Mouse (Mus musculus): ENCODE data around the gene Usp25. TPM values are rescaled to one million over a fixed set of nuclear protein-coding genes. Genes with fewer than 3 reads are reported as not detected.

Gene Usp25
- total RNA-seq, 1 experiment: 8.6 TPM

DNA sequence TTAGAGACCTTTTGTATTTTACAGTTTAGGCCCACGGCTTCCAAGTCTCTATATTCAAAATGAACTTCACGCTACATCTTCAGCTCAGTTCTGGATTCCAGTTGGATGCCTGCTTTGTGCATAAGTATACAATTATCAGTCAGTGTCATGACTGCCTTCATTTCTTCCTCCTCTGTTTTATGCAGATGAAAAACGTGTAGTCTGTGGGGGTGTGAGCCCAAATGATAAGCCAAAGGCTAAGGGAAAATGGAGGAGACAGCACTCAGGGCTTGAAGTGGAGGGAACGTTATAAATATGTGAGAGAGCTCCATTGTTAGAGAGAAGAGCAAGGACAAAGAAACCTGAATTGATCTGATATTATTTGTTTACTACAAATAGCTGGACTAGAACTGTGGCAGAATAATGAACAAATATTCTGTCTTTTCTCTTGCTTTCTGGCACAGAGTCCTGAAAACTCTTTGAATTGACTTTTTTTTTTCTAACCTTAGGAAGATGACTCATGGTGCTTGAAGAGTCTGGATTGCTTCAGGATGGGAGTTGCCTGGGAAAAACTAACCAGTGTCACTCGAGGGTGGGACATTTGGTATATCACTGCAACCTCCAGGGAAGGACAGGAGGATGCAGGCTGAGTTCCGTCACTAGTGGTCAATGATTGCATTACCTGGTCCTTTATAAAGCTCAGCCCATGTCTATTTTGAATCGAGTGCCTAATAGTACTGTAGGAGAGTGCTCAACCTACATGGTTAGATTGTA, 10.3 kb downstream of the Usp25 start:
- Histone ChIP-seq H3K9me3 (ENCODE audit: control insufficient read depth, insufficient read depth, low read depth, low read length) (no peaks in the 10 kb centered on the region), H3K27ac (ENCODE audit: insufficient read depth, low read depth, low read length, poor library complexity, severe bottlenecking) (no peak overlapping the region), H3K4me3 (ENCODE audit: insufficient read depth in 1 of 2, low read depth in 1 of 2, low read length in 2 of 2, poor library complexity in 1 of 2, severe bottlenecking in 1 of 2) (no peak overlapping the region), H3K9ac (ENCODE audit: insufficient read depth, low read depth, low read length, poor library complexity, severe bottlenecking) (no peak overlapping the region), H3K36me3 (ENCODE audit: control insufficient read depth, insufficient read depth, low read length, poor library complexity, severe bottlenecking) (no peaks in the 10 kb centered on the region), H3K4me1 (ENCODE audit: control insufficient read depth in 2 of 2, insufficient read depth in 2 of 2, low read length in 2 of 2, poor library complexity in 1 of 2) (peaks cover 4% of the 10 kb centered on the region in 2 experiments; a peak in 3 of 4 replicates)
- no peak for TF ChIP-seq HCFC1 (IDR thresholded peaks at IDR 0.05; ENCODE audit: borderline replicate concordance, insufficient read depth, low read length)
- TF ChIP-seq ZNF384 (IDR thresholded peaks at IDR 0.05; ENCODE audit: low read depth, low read length): no peak
- no peak for TF ChIP-seq MAFK (IDR thresholded peaks at IDR 0.05; ENCODE audit: insufficient read depth, low read depth, low read length)
- TF ChIP-seq CHD2 (IDR thresholded peaks at IDR 0.05; ENCODE audit: low read depth, low read length): no peak
- TF ChIP-seq ZC3H11A (IDR thresholded peaks at IDR 0.05; ENCODE audit: borderline replicate concordance, low read depth, low read length): no peak
- in situ Hi-C loops (cut with MboI; ENCODE audit: low sequenced_read_pairs in 2 of 2, unreplicated experiment in 2 of 2): no loop called here
- DNase-seq (ENCODE audit: low read depth, low spot score): no peak

GRCm38 (mm10) chr16:77026099-77026498, 12.6 kb downstream of the Usp25 start:
- Histone ChIP-seq H3K4me3 (ENCODE audit: insufficient read depth in 1 of 2, low read depth in 1 of 2, low read length in 2 of 2, poor library complexity in 1 of 2, severe bottlenecking in 1 of 2) (no peak overlapping the region), H3K4me1 (ENCODE audit: control insufficient read depth in 2 of 2, insufficient read depth in 2 of 2, low read length in 2 of 2, poor library complexity in 1 of 2) (peaks cover 0 to 2% of the 10 kb centered on the region in 2 experiments; a peak in 2 of 4 replicates), H3K9ac (ENCODE audit: insufficient read depth, low read depth, low read length, poor library complexity, severe bottlenecking) (no peak overlapping the region), H3K27ac (ENCODE audit: insufficient read depth, low read depth, low read length, poor library complexity, severe bottlenecking) (no peak overlapping the region), H3K36me3 (ENCODE audit: control insufficient read depth, insufficient read depth, low read length, poor library complexity, severe bottlenecking) (no peaks in the 10 kb centered on the region), H3K9me3 (ENCODE audit: control insufficient read depth, insufficient read depth, low read depth, low read length) (no peaks in the 10 kb centered on the region)
- no peak for DNase-seq (ENCODE audit: low read depth, low spot score)
- in situ Hi-C loops (cut with MboI; ENCODE audit: low sequenced_read_pairs in 2 of 2, unreplicated experiment in 2 of 2): no loop called here
- TF ChIP-seq ZNF384 (IDR thresholded peaks at IDR 0.05; ENCODE audit: low read depth, low read length): no peak
- no peak for TF ChIP-seq MAFK (IDR thresholded peaks at IDR 0.05; ENCODE audit: insufficient read depth, low read depth, low read length)
- TF ChIP-seq ZC3H11A (IDR thresholded peaks at IDR 0.05; ENCODE audit: borderline replicate concordance, low read depth, low read length): no peak
- TF ChIP-seq HCFC1 (IDR thresholded peaks at IDR 0.05; ENCODE audit: borderline replicate concordance, insufficient read depth, low read length): no peak
- TF ChIP-seq CHD2 (IDR thresholded peaks at IDR 0.05; ENCODE audit: low read depth, low read length): no peak

DNA sequence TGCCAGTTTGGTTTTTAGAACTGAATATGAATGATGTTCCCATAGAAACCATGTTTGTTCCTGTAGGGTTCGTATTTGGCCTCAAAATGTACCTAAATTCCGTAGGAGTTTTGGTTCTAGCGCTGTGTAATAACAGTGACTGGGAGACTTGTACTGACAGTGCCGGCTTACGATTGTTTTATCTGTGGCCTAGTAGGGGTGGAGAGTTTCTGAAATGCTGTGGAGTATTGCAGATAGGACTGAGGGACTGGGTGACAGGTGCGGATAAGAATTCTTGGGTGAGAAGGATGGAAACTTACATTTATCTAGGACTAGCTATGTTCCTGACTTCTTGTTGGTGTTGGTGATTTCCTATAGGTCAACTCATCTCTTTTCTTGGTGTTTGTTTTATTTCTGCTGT, 13.4 kb downstream of the Usp25 start:
- no peak overlapping the region for H3K27ac ChIP-seq (ENCODE audit: insufficient read depth, low read depth, low read length, poor library complexity, severe bottlenecking)
- DNase-seq (ENCODE audit: low read depth, low spot score): no peak
- H3K9ac ChIP-seq (ENCODE audit: insufficient read depth, low read depth, low read length, poor library complexity, severe bottlenecking): no peak overlapping the region
- no peak overlapping the region for H3K4me3 ChIP-seq (ENCODE audit: insufficient read depth in 1 of 2, low read depth in 1 of 2, low read length in 2 of 2, poor library complexity in 1 of 2, severe bottlenecking in 1 of 2)
- TF ChIP-seq ZNF384 (IDR thresholded peaks at IDR 0.05; ENCODE audit: low read depth, low read length): no peak
- no peak for TF ChIP-seq HCFC1 (IDR thresholded peaks at IDR 0.05; ENCODE audit: borderline replicate concordance, insufficient read depth, low read length)
- TF ChIP-seq MAFK (IDR thresholded peaks at IDR 0.05; ENCODE audit: insufficient read depth, low read depth, low read length): no peak
- TF ChIP-seq ZC3H11A (IDR thresholded peaks at IDR 0.05; ENCODE audit: borderline replicate concordance, low read depth, low read length): no peak
- no peak for TF ChIP-seq CHD2 (IDR thresholded peaks at IDR 0.05; ENCODE audit: low read depth, low read length)
- no peaks in the 10 kb centered on the region for H3K36me3 ChIP-seq (ENCODE audit: control insufficient read depth, insufficient read depth, low read length, poor library complexity, severe bottlenecking)
- in situ Hi-C loops (cut with MboI; ENCODE audit: low sequenced_read_pairs in 2 of 2, unreplicated experiment in 2 of 2): no loop called here
- no peaks in the 10 kb centered on the region for H3K9me3 ChIP-seq (ENCODE audit: control insufficient read depth, insufficient read depth, low read depth, low read length)
- peaks cover 0 to 2% of the 10 kb centered on the region in 2 experiments; a peak in 2 of 4 replicates for H3K4me1 ChIP-seq (ENCODE audit: control insufficient read depth in 2 of 2, insufficient read depth in 2 of 2, low read length in 2 of 2, poor library complexity in 1 of 2)

GRCm38 (mm10) chr16:77027976-77028686, 14.6 kb downstream of the Usp25 start:
- no peak for DNase-seq (ENCODE audit: low read depth, low spot score)
- Histone ChIP-seq H3K36me3 (ENCODE audit: control insufficient read depth, insufficient read depth, low read length, poor library complexity, severe bottlenecking) (no peaks in the 10 kb centered on the region), H3K4me1 (ENCODE audit: control insufficient read depth in 2 of 2, insufficient read depth in 2 of 2, low read length in 2 of 2, poor library complexity in 1 of 2) (peaks cover 0 to 2% of the 10 kb centered on the region in 2 experiments; a peak in 2 of 4 replicates), H3K27ac (ENCODE audit: insufficient read depth, low read depth, low read length, poor library complexity, severe bottlenecking) (no peak overlapping the region), H3K9ac (ENCODE audit: insufficient read depth, low read depth, low read length, poor library complexity, severe bottlenecking) (no peak overlapping the region), H3K4me3 (ENCODE audit: insufficient read depth in 1 of 2, low read depth in 1 of 2, low read length in 2 of 2, poor library complexity in 1 of 2, severe bottlenecking in 1 of 2) (no peak overlapping the region), H3K9me3 (ENCODE audit: control insufficient read depth, insufficient read depth, low read depth, low read length) (no peaks in the 10 kb centered on the region)
- in situ Hi-C loops (cut with MboI; ENCODE audit: low sequenced_read_pairs in 2 of 2, unreplicated experiment in 2 of 2): no loop called here
- TF ChIP-seq HCFC1 (IDR thresholded peaks at IDR 0.05; ENCODE audit: borderline replicate concordance, insufficient read depth, low read length): no peak
- no peak for TF ChIP-seq ZC3H11A (IDR thresholded peaks at IDR 0.05; ENCODE audit: borderline replicate concordance, low read depth, low read length)
- TF ChIP-seq CHD2 (IDR thresholded peaks at IDR 0.05; ENCODE audit: low read depth, low read length): no peak
- TF ChIP-seq MAFK (IDR thresholded peaks at IDR 0.05; ENCODE audit: insufficient read depth, low read depth, low read length): no peak
- no peak for TF ChIP-seq ZNF384 (IDR thresholded peaks at IDR 0.05; ENCODE audit: low read depth, low read length)
